Mouse (Mus musculus) bone marrow, adult 2 months (tissue): Measurements from ENCODE around the gene Ttc3.

Source experiments
- CTCF ChIP-seq: fragments of 200-500 bp; IDR thresholded peaks from 2 replicates; pipeline ENCODE4 v1.5.1; 2011; ENCODE audit warnings: low read length, control low read depth; ENCODE audit not compliant: control insufficient read depth, insufficient read depth
- POLR2A ChIP-seq: fragments of 200-500 bp; IDR thresholded peaks from 2 replicates; pipeline ENCODE4 v1.6.1; 2011; ENCODE audit warnings: low read depth, mild to moderate bottlenecking, control low read depth, low read length, borderline replicate concordance; ENCODE audit not compliant: control insufficient read depth

GRCm38 (mm10) chr16:94472515-94472951 is 102.1 kb downstream of the Ttc3 start:
- TF ChIP-seq POLR2A (no peak), CTCF (no peak)
